Mouse (Mus musculus) neural tube, embryonic 15.5 days (tissue): Measurements from ENCODE around the gene Fndc5. TPM values are rescaled to one million over a fixed set of nuclear protein-coding genes. Genes with fewer than 3 reads are reported as not detected.

Source experiments
- ATAC-seq: fragments of 200-750 bp; cut with Nextera tagmentation; 2 replicates; pipeline ENCODE4 v1.8.0; 2017; ENCODE audit warnings: mild to moderate bottlenecking, moderate TSS enrichment, moderate library complexity; ENCODE audit not compliant: low FRiP score
- H3K27ac ChIP-seq: fragments of 300-500 bp; sonication (generic); replicated peaks from 2 replicates; pipeline ENCODE4 v1.5.1; 2015; ENCODE audit warnings: mild to moderate bottlenecking, inconsistent platforms
- H3K27me3 ChIP-seq: fragments of 300-500 bp; sonication (generic); replicated peaks from 2 replicates; pipeline ENCODE4 v1.6.1; 2015; ENCODE audit warnings: inconsistent platforms
- H3K36me3 ChIP-seq: fragments of 300-500 bp; sonication (generic); 2 replicates; pipeline ENCODE4 v1.6.1; 2015; ENCODE audit warnings: inconsistent platforms
- H3K4me1 ChIP-seq: fragments of 300-500 bp; sonication (generic); 2 replicates; pipeline ENCODE4 v1.6.1; 2015; ENCODE audit warnings: inconsistent platforms
- H3K4me2 ChIP-seq: fragments of 300-500 bp; sonication (generic); 2 replicates; pipeline ENCODE4 v1.6.1; 2015; ENCODE audit warnings: inconsistent platforms, mild to moderate bottlenecking, moderate library complexity
- H3K4me3 ChIP-seq: fragments of 300-500 bp; sonication (generic); replicated peaks from 2 replicates; pipeline ENCODE4 v1.5.1; 2015; ENCODE audit warnings: mild to moderate bottlenecking, inconsistent platforms
- H3K9ac ChIP-seq: fragments of 300-500 bp; sonication (generic); replicated peaks from 2 replicates; pipeline ENCODE4 v1.6.1; 2015; ENCODE audit warnings: mild to moderate bottlenecking, inconsistent platforms
- H3K9me3 ChIP-seq: fragments of 300-500 bp; sonication (generic); replicated peaks from 2 replicates; pipeline ENCODE4 v1.6.1; 2016; ENCODE audit warnings: inconsistent platforms
- WGBS: fragments of 180-500 bp; shearing (Covaris S2); methylation state at CpG from one replicate; pipeline ENCODE4 v1.1.7; 2015; ENCODE audit warnings: mixed read lengths; 5-methylcytosine and 5-hydroxymethylcytosine counted together
- polyA plus RNA-seq: library from polyadenylated mRNA; unstranded; fragments of >200 nt; fragmentation: Nextera tagmentation; extraction: Ambion mirVana; gene quantifications from 2 replicates; pipeline ENCODE4 v1.2.1, GENCODE M21; 2015

Gene Fndc5
- polyA plus RNA-seq, 1 experiment from 2014 or later: 34.9 TPM

DNA sequence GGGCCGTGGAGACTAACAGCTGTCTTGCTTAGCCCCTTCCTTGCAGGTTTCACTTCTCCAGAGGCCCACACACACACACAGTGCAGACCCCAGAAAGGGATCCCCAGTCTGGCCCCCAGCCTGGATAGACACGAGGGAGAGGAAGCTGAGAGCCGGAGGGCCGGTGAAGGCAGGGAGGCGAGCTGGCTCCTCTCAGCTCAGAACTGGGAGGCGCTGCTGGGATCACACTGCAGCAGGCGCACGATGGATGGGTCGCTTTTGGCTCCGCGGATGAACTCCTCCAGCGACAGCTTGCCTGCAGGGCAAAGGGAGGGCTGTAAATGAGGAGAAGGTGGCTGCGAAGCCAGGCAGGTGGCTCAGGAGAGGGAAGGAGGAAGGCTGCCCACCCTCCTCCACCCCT, 24.6 kb upstream of the Fndc5 start:
- Histone ChIP-seq H3K27me3 (peaks cover 5% of the 10 kb centered on the region), H3K9ac (no peak overlapping the region), H3K36me3 (no peaks in the 10 kb centered on the region), H3K4me1 (peaks cover 24% of the 10 kb centered on the region), H3K4me2 (no peak overlapping the region), H3K27ac (no peak overlapping the region), H3K4me3 (no peak overlapping the region), H3K9me3 (no peaks in the 10 kb centered on the region)
- no peak for ATAC-seq
- 56% methylated on average over 12 of the region's 13 CpGs for WGBS

DNA sequence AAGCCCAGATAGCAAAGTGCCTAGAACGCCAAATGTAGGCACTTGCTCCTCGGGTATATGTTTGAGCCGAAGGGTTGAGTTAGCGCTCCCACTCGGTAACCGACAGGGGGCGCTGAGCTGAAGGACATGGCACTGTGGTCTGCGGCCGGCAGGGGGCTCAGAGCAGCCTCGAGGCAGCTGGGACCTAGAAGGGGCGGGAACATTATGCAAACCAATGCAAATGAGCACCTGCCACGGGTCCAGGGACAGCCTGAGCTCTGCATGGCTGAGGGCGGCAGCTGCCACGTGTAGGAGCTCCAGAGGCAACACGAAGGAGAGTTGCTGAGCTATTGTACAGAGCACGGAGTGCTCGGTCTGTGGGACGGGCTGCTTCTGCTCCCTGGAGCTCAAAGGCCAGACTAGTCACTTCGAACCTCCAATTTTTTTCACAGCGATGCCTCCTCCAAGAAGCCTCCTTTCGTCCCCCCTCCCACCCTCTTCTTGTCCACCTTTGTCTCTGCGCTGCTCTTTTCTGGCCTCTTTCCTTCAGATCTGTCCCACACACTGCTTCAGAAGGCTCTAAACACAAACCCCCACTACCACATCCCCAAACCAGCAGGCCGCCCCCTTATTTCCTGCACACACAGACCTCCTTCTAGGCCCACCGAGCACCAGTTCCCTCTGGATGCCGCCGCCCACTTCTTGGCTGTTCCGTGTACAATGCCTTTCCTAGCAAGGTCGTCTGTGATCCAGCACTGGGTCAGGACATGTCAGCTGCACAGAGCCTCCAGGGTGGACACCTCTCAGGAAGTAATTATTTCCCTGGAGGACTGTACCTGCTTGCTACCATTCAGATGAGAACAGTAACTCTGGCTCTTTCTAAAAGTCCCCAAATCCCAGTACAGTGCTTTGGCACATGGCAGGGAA, 23.5 kb upstream of the Fndc5 start:
- H3K27ac ChIP-seq: no peak overlapping the region
- no peaks in the 10 kb centered on the region for H3K9me3 ChIP-seq
- H3K4me1 ChIP-seq: peaks cover 24% of the 10 kb centered on the region
- H3K4me2 ChIP-seq: no peak overlapping the region
- peaks cover 2% of the 10 kb centered on the region for H3K27me3 ChIP-seq
- WGBS: 28% methylated on average over 28 of the region's 28 CpGs
- H3K36me3 ChIP-seq: no peaks in the 10 kb centered on the region
- peak; percentile 69 for ATAC-seq
- no peak overlapping the region for H3K9ac ChIP-seq
- H3K4me3 ChIP-seq: no peak overlapping the region

DNA sequence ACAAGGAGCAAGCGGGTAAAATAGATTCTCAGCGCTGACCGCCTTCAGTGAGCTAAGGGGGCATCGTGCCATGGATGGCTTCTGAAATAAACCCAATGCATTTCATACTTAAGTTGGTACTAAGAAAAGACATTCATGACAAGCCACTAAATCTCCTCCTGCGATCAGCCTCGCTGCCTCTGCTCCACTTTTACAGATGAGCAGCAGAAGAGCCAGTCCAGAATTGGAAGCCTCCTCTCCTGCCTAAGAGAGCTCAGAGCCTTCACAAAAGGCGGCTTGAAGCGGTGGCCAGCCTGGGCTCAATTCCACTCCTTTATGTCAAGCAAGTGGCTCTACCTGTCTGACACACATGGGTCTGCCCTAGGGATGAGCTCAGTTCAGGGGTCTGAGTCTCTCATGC, 20.1 kb upstream of the Fndc5 start:
- WGBS: 88% methylated on average over 8 of the region's 8 CpGs
- Histone ChIP-seq H3K4me3 (no peak overlapping the region), H3K9ac (no peak overlapping the region), H3K4me1 (peaks cover 44% of the 10 kb centered on the region), H3K4me2 (no peak overlapping the region), H3K27me3 (peaks cover 12% of the 10 kb centered on the region; the same call in 1 of the 2 replicates), H3K36me3 (no peaks in the 10 kb centered on the region), H3K9me3 (no peaks in the 10 kb centered on the region), H3K27ac (no peak overlapping the region)
- no peak for ATAC-seq

DNA sequence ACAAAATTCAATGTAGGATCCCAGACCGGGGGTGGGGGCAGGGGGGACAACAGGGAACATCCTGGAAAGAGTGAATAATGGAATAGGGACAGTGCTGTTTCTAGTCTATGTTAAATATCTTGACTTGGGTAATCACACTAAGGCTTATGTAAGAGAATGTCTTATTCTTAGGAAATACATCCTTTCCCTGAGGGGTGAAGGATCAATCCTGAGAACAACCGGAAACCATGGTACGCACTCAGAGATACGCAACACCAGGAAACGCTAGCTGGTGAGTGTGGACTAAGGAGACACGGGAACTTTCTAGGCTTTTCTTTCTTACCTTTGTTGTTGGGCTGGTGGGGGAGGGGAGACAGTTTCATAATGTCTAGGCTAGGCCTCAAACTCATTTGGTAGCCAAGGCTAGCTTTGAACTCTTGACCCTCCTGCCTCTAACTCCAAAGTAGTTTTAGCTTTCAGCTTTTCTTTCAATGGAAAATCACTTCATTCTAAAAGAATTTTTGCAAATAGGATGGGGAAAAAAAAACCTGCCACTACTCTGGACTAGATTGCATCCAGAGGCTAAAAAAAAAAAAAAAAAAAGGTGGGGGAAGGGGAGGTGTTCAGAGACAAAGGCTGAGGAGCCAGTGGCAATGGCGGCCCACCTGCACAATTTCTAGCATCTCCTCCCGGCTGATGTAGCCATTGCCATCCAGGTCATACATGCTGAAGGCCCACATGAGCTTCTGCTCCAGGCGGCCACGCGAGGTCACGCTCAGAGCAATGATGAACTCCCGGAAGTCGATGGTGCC, 18.9 kb upstream of the Fndc5 start:
- WGBS: 88% methylated on average over 14 of the region's 14 CpGs
- H3K27ac ChIP-seq: no peak overlapping the region
- H3K4me2 ChIP-seq: no peak overlapping the region
- no peak overlapping the region for H3K4me3 ChIP-seq
- no peaks in the 10 kb centered on the region for H3K36me3 ChIP-seq
- H3K9me3 ChIP-seq: no peaks in the 10 kb centered on the region
- peaks cover 18% of the 10 kb centered on the region for H3K27me3 ChIP-seq
- no peak for ATAC-seq
- no peak overlapping the region for H3K9ac ChIP-seq
- peaks cover 44% of the 10 kb centered on the region for H3K4me1 ChIP-seq

DNA sequence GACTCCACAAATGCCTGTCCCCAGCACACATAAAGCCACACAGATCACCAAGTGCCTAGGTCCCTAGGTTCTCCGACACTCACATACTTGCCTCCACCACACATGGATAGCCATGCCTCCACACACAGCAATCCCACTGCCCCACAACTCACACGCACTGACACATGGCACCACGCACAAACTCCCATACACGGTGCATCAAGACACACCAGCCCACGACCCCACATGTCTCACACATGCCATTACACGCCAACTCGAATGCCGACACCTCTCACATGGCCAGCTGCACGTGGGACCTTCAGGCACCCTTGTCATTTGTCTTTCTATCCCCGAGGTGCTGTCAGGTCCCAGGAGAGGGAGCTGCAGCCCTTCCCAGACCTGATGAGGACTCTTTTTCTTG, 17.1 kb upstream of the Fndc5 start:
- peak overlapping the region; percentile 93 for H3K4me2 ChIP-seq
- H3K9me3 ChIP-seq: no peaks in the 10 kb centered on the region
- H3K36me3 ChIP-seq: no peaks in the 10 kb centered on the region
- H3K27me3 ChIP-seq: peaks cover 26% of the 10 kb centered on the region
- H3K4me3 ChIP-seq: peak overlapping the region; percentile 57
- no peak overlapping the region for H3K9ac ChIP-seq
- peaks cover 36% of the 10 kb centered on the region for H3K4me1 ChIP-seq
- H3K27ac ChIP-seq: no peak overlapping the region
- 73% methylated on average over 10 of the region's 10 CpGs for WGBS
- ATAC-seq: no peak

DNA sequence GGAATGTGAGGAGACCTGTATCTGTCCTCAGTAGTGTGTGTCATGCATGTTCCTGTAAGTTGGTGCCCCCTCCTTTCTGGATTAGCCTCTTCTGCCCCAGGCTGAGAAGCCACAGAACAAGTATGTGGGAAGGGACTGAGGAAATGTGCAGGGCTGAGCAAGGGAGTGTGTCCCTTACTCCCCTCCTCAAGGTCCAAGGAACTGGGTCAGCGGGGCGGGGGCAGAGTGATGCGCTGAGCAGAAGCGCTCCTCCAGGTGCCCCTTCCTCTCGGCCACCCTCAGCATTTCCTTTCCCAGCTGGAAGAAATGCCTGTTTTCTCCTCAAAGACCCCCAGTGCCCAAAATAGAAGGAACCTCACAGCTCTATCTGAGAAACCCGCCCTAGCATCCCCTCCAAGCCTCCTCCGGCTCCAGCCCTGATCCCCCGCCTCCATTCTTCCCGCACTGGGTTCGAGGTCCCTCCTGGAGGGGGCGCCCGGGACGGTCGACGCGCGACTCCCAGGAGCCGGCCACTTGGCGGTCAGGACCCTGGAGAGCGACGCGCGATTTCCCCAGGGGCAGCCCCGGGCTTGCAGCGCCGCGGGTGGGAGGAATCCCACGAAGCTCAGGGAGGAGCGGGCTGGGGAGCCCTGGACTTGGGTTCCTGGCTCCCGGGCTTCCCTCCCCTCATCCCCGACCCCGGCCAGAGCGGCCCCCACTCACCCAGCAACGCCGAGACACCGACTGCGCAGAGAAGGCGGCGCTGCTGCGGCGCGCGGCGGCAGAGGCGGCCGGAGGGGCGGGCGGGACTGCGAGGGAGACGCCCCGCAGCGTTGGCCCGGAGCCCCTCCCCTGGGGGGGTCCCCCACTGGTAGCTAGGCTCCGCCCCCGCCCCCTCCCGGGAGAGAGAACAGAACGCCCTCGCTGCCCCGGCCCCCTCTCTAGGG, 16.0 kb upstream of the Fndc5 start:
- Histone ChIP-seq H3K36me3 (no peaks in the 10 kb centered on the region), H3K27ac (peak overlapping the region; percentile 65), H3K27me3 (peaks cover 26% of the 10 kb centered on the region), H3K4me3 (peak overlapping the region; percentile 57), H3K9me3 (no peaks in the 10 kb centered on the region), H3K4me1 (peaks cover 41% of the 10 kb centered on the region), H3K4me2 (peak overlapping the region; percentile 93), H3K9ac (peak overlapping the region; percentile 69)
- ATAC-seq: peak; percentile 63
- 2% methylated on average over 59 of the region's 59 CpGs for WGBS

DNA sequence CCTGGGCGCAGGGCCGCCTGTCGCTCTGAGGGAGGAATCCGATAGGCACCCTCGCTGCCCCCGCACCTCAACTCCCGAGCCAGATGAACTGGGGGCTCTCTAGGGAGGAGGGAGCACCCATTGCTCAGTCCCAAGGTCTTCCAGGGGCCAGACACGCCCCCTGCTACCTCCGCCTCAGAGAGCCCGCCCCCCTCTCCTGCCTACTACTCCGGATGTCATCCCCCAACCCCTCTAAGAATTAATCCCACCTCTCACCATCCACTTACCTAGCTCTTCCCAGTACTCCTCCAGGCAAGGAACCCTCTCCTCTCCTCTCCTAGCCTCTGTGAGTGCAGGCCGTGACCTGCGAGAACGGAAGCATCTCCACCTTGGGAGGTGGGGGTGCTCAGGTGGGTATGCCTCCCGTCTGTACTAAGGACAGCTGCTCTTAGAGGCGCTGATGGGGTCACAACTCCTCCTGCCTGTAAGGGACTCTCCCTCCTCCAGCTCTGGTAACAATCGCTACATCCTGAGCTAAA, 15.2 kb upstream of the Fndc5 start, which contains the start of gene Hpca:
Gene Hpca, minus strand, starts transcription at position 468 of the 518 bp plus-strand sequence.
- Histone ChIP-seq H3K4me1 (peaks cover 46% of the 10 kb centered on the region), H3K27ac (peak within 1 kb of the TSS; percentile 65)
- WGBS: under 1% methylated on average over 16 of the region's 17 CpGs

DNA sequence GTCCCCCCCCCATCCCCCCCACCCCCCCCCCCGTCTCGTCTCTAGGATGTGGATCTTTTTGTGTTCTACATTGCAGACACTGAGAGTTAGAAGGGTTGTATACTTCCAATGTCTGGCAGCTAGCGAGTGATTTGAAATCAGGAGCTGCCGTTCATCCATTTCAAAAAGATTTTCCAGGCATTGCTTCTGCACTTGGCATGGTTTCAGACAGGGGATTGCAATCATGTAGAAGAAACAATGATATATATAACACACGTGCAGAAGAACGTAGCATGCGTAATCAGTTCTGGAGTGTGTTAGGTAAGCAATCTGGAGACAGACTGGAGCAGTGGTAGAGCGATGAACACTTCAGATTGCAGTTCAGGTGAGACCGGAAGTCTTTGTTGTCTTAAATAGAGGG, 14.7 kb upstream of the Fndc5 start:
- H3K9me3 ChIP-seq: no peaks in the 10 kb centered on the region
- no peak overlapping the region for H3K9ac ChIP-seq
- H3K27ac ChIP-seq: peak overlapping the region; percentile 65; the same call in 1 of the 2 replicates
- H3K4me3 ChIP-seq: no peak overlapping the region
- peaks cover 26% of the 10 kb centered on the region for H3K27me3 ChIP-seq
- peaks cover 46% of the 10 kb centered on the region for H3K4me1 ChIP-seq
- whole genome bisulfite sequencing: 30% methylated on average over 9 of the region's 9 CpGs
- H3K36me3 ChIP-seq: no peaks in the 10 kb centered on the region
- peak overlapping the region; percentile 93 for H3K4me2 ChIP-seq
- ATAC-seq: no peak

More for the DNA sequence above, 15.2 kb upstream of the Fndc5 start, which contains the start of gene Hpca:
- Histone ChIP-seq H3K9me3 (no peaks in the 10 kb centered on the region), H3K4me3 (peak within 1 kb of the TSS; percentile 57), H3K36me3 (no peaks in the 10 kb centered on the region), H3K9ac (peak within 1 kb of the TSS; percentile 69), H3K4me2 (peak within 1 kb of the TSS; percentile 93), H3K27me3 (peaks cover 26% of the 10 kb centered on the region)
- peak; percentile 30 for ATAC-seq

DNA sequence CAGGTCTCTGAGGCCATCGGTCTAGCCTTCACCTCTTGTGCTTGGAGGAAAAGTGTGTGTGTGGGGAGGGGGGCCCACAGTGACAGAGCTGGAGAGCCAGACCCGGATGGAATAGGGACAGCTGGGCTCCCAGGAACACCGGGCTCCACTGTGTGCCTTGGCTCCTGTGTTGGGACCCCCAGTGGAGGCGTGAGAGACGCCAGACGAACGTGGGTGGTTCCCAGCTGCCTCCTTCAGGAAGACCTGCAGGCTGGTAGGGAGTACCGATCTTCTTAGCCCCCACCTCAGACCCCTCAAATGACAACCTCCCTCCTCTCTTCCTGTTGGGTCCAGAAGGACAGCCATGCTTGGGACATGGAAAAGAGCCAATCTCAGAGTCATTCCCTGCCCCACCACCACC, 14.1 kb upstream of the Fndc5 start:
- Histone ChIP-seq H3K4me3 (no peak overlapping the region), H3K36me3 (no peaks in the 10 kb centered on the region), H3K27ac (no peak overlapping the region), H3K4me2 (peak overlapping the region; percentile 93; the same call in 1 of the 2 replicates), H3K9me3 (no peaks in the 10 kb centered on the region), H3K4me1 (peaks cover 46% of the 10 kb centered on the region), H3K9ac (no peak overlapping the region), H3K27me3 (peaks cover 26% of the 10 kb centered on the region)
- no peak for ATAC-seq
- 30% methylated on average over 8 of the region's 8 CpGs for WGBS

DNA sequence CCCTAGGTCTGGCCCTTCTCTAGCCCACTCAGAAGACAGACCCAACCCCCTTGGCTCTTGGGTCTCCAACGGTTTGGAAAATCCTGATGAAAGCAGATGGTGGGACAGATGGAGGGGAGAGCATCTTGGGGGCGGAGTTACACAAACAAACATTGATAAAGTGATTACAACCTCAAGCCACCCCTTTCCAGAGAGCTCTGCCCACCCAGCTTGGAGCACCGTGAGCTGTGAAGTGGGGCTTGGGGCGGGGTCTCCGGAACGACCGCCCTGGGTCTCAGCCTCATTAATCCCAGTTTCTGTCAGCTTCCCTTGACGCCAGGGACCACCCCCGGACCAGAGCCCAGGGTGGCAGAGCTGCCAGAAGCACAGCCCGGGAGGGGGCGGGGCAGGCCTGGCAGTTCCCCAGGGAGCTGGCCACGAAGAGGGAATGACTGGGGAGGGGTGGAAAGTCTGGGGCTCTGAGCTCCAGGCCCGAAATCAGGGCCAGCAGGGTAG, 12.1 kb upstream of the Fndc5 start:
- ATAC-seq: no peak
- H3K27me3 ChIP-seq: peaks cover 20% of the 10 kb centered on the region
- 7% methylated on average over 13 of the region's 13 CpGs for WGBS
- peak overlapping the region; percentile 10; the same call in 1 of the 2 replicates for H3K27ac ChIP-seq
- no peak overlapping the region for H3K9ac ChIP-seq
- H3K4me2 ChIP-seq: peak overlapping the region; percentile 36
- no peaks in the 10 kb centered on the region for H3K9me3 ChIP-seq
- H3K4me3 ChIP-seq: no peak overlapping the region
- no peaks in the 10 kb centered on the region for H3K36me3 ChIP-seq
- H3K4me1 ChIP-seq: peaks cover 63% of the 10 kb centered on the region
